Mouse (Mus musculus): Measurements from ENCODE around the gene Gfpt1. TPM values are rescaled to one million over a fixed set of nuclear protein-coding genes. Genes with fewer than 3 reads are reported as not detected.

The Gfpt1 gene
- total RNA-seq, 4 experiments from 2014 or later = 33.2 to 37.1 (median 35.4) TPM

DNA sequence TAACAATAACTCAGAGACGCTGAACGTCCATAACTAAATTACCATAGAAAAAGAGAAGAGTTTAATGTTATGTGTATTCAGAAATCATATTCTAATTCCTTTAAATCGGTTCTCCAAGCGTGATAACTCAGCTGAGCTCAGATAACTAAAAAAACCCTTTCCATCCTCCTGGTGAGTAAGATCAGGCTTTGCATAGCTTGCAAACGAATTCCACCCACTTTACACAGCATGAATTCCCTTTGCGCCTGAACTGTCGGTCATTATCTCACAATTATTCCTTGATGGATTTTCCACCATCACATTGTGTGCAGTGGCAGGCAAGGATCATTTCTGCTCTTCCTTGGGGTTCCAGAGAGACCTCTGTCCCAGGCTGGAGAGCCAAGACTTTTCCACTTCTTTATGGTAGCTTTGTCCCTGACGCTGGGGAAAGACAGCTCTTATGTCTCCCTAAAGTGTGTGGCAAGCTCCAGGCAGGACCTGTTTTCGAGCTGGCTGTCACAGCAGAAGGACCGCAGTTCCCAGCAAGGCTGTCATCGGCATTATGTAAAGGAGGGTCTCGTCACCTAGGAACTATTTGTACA, 91.4 kb downstream of the Gfpt1 start:
- no peak for DNase-seq (ENCODE audit: low spot score in 2 of 2)

DNA sequence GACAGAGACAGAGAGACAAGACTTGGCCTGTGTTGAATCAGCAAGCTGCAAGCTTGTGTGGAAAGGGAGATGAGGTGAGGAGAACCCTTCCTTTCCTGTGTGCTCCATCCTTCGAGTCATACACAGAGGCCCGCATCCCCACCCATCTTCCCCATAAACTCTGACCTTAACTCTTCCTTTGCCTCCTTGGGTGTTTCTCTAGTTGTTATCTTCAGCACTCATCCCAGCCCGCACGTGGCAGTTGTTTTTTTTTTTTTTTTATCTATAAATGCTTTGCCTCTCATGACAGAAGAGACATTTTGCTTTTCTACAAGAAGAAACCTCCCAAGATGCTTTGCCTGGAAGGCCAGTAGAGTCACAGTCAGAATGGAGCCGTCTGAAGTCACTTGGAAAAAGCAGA, 95.8 kb downstream of the Gfpt1 start:
- no peak for DNase-seq (ENCODE audit: low spot score in 2 of 2)

DNA sequence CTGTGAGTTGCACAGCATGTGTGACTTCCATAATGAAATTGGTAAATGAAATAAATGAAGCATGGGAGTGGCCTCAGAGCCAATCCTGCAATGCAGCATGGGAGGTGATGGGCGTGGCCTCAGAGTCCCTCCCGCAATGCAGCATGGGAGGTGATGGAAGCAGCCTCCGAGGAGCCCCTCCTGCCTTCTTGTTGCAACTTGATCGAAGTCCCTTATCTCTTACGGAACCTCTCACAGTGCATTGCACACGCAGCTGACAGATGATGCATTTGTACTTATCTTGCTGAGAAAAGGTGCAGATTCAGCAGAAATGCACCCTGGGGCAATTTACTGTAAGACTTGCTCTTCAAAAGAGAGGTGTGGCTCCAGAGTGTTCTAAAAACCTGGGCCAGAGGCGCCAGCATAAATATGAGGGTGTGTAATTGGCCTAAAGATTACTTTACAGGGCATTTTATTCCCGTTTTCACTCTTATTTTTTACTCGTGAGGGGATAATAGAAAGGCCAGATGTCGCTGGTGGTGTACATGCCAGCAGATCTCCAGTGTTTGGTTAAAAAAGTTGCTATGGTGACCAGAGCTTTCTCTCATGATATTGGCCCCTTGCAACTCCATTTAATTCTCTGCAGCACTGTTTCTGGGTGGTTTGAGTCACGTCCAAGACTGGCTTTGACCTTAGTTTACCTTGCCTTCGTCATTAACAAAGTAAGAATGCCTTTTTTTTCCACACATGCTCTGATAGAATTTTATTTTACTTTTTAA, 97.3 kb downstream of the Gfpt1 start:
- no peak for DNase-seq (ENCODE audit: low spot score in 2 of 2)

Other genes with a start within 250 kb of the Gfpt1 start
- gene Anxa4, start 249.3 kb upstream of the Gfpt1 start, total RNA-seq (2022) = 10 to 100 TPM; 14.2 to 26.6 (median 21.2) TPM
- gene Aak1, start 193.3 kb upstream of the Gfpt1 start, total RNA-seq (2022) = 10 to 100 TPM; 33.1 to 53.8 (median 37.8) TPM
- gene Nfu1, start 33.6 kb upstream of the Gfpt1 start, total RNA-seq (2022) = 10 to 100 TPM; 55.9 to 72.7 (median 65.2) TPM
- not detected for gene D6Ertd527e, start 61.9 kb downstream of the Gfpt1 start, total RNA-seq (2022)

Data from gastrocnemius, adult 8-10 months (tissue).